Mouse (Mus musculus): ENCODE measurements at regions not wholly inside any gene's neighbourhood (a gene's known extent, or its start where the extent isn't known, plus 50 kb on each side); places are given as distances from the start of the nearest gene placed in this dataset.
A peak's percentile ranks its signal among the peaks of the same experiment; 100 is the strongest.
"Not testable (repeated sequence)": the region's sequence is repeated elsewhere in the genome, so short reads cannot be mapped to it uniquely, and the experiment has no call there.

DNA sequence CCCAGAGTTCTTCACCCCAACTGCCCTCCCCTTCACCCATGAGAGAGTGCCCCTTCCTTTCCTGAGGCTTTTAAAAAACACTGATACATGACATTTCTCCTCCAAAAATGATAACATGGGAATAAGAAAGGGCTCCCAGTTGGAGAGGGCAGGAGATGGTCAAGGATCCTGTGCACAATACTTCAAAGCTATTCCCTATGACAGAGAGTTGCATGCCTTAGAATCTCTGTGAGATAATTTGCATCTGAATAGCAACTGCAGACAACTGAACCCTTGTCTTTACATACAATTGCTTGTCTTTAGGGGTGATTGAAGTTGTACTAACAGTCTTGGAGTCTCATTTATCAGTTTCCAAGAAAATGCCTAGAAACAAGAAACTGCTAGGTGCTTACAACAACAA lies 610.7 kb upstream of the Adam24 start:
- H3K4me2 ChIP-seq: no peak overlapping the region
- no peaks in the 10 kb centered on the region for H3K27me3 ChIP-seq
- H3K9me3 ChIP-seq: no peaks in the 10 kb centered on the region
- no peak overlapping the region for H3K27ac ChIP-seq
- peaks cover 2% of the 10 kb centered on the region; the same call in 1 of the 2 replicates for H3K4me1 ChIP-seq
- H3K9ac ChIP-seq: no peak overlapping the region
- no peaks in the 10 kb centered on the region for H3K36me3 ChIP-seq (replicated peaks)
- no peak overlapping the region for H3K4me3 ChIP-seq (replicated peaks)
- peak; percentile 55; the same call in 1 of the 2 replicates for ATAC-seq (ENCODE audit: low FRiP score)

DNA sequence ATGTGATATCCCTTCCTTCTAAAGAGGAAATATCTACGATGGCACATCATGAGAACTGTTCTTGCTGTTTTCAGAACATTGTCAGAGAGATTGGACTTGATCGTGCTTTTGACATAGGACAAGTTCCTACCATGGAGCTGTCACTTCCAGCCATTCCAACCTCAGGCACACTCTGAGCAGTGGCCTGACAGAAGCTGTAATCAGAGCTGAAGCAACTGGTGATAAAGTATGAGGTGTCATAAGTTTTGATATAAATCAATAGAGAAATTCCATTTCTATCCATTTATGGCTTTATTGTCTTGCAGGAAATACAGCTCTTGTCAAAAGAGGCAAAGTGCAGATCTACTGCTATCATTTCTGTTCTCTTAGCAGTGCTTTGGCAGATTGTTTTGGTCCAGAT lies 603.7 kb upstream of the Adam24 start:
- H3K4me1 ChIP-seq: no peaks in the 10 kb centered on the region
- WGBS: 95% methylated on average over 2 of the region's 2 CpGs
- no peak for ATAC-seq (ENCODE audit: low FRiP score)

DNA sequence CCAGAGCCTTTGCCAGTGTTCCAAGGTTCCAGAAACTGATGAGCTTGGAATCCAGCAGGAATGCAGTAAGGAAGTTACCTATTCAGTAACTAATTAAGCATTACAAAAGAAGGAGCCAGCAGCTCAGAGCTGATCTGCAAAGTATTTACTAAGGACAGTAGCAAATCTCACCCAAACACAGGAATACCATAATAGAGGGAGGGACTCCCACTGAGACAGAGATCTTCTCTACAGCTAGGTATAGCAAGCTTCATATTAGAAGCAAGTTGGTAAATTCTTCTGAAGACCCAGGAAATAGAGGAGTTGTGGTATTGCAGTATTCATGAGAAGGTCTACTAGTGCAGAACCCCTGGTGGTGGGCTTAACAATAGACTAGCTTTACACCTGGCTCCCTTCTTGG lies 593.9 kb upstream of the Adam24 start:
- not testable (repeated sequence) for H3K9me3 ChIP-seq; H3K27ac ChIP-seq; H3K4me3 ChIP-seq (replicated peaks); ATAC-seq (ENCODE audit: low FRiP score); H3K4me2 ChIP-seq; H3K36me3 ChIP-seq (replicated peaks); H3K27me3 ChIP-seq; H3K9ac ChIP-seq; H3K4me1 ChIP-seq

More for the DNA sequence above, 603.7 kb upstream of the Adam24 start:
- Histone ChIP-seq H3K27ac (no peak overlapping the region), H3K36me3 (replicated peaks) (no peaks in the 10 kb centered on the region), H3K9ac (no peak overlapping the region), H3K4me3 (replicated peaks) (no peak overlapping the region), H3K9me3 (no peaks in the 10 kb centered on the region), H3K4me2 (no peak overlapping the region), H3K27me3 (no peaks in the 10 kb centered on the region)

DNA sequence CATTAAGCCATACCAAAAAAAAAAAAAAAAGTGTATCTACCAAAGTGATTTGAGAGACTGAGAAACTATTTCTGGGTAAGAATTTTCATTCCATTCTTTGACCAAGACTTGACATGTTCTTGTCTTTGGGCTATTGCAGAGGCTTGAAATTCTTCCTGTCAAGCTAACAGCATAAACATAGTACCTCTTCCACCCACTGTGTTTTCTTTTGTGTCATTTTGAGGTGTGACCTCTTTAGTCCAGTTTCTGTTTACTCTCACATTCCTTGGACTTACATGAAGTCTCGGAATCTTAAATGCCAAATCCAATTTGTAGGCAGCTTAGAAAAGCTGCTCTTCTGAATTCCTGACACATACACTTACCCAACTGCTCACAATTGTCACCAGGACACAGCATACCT lies 590.7 kb upstream of the Adam24 start:
- 74% methylated on average over 1 of the region's 1 CpGs for WGBS
- Histone ChIP-seq H3K4me2 (no peak overlapping the region), H3K9me3 (no peaks in the 10 kb centered on the region), H3K27me3 (no peaks in the 10 kb centered on the region), H3K27ac (no peak overlapping the region), H3K4me1 (no peaks in the 10 kb centered on the region), H3K36me3 (replicated peaks) (no peaks in the 10 kb centered on the region), H3K4me3 (replicated peaks) (no peak overlapping the region), H3K9ac (no peak overlapping the region)
- no peak for ATAC-seq (ENCODE audit: low FRiP score)

DNA sequence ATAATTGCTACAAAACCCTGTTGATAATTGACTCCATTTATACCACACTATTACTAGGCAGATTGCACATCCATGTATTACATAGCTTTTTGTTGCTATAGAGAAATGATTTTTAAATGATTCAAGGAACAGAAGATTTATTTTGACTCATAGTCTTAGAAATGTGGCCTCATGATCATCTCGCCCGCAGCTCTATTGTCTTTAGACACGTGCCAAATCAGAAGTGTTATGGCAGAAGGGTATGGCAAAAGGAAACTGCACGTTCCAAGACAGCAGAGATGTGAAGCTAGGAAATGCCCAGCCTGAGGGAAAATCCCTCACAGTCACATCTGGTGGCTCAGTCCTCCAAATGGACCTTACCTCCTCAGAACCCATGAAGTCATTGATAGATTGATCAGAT lies 585.5 kb upstream of the Adam24 start:
- H3K4me1 ChIP-seq: no peaks in the 10 kb centered on the region
- ATAC-seq (ENCODE audit: low FRiP score): no peak
- H3K27ac ChIP-seq: no peak overlapping the region
- WGBS: 89% methylated on average over 4 of the region's 4 CpGs
- no peaks in the 10 kb centered on the region for H3K9me3 ChIP-seq
- H3K4me3 ChIP-seq (replicated peaks): no peak overlapping the region
- no peaks in the 10 kb centered on the region for H3K27me3 ChIP-seq
- H3K4me2 ChIP-seq: no peak overlapping the region
- no peaks in the 10 kb centered on the region for H3K36me3 ChIP-seq (replicated peaks)
- H3K9ac ChIP-seq: no peak overlapping the region

DNA sequence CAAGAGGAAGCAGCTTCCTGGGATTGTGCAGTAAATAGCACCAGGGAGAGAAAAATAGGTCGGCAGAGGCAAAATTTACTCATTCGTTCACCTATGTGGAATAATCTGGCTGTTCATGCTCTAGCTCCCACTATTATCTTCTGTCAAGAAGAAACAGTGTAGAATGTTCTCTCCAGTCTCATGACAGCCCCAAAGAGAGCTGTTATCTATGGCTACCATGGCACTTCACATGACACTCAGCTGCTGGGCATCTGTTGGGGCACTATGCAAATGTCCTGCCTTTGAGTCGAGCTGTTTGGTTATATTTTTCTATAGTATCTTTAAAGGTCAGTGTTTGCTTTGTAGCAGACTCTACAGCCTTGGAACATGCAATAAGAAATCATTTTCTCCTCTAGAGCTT lies 550.5 kb upstream of the Adam24 start:
- ATAC-seq (ENCODE audit: low FRiP score): no peak
- Histone ChIP-seq H3K9ac (no peak overlapping the region), H3K4me3 (replicated peaks) (no peak overlapping the region), H3K27me3 (no peaks in the 10 kb centered on the region), H3K4me2 (no peak overlapping the region), H3K27ac (no peak overlapping the region), H3K36me3 (replicated peaks) (no peaks in the 10 kb centered on the region), H3K4me1 (no peaks in the 10 kb centered on the region), H3K9me3 (0 out of 2 replicates have a peak, but pooled peaks cover 5% of the 10 kb centered on the region)
- 81% methylated on average over 3 of the region's 3 CpGs for WGBS

DNA sequence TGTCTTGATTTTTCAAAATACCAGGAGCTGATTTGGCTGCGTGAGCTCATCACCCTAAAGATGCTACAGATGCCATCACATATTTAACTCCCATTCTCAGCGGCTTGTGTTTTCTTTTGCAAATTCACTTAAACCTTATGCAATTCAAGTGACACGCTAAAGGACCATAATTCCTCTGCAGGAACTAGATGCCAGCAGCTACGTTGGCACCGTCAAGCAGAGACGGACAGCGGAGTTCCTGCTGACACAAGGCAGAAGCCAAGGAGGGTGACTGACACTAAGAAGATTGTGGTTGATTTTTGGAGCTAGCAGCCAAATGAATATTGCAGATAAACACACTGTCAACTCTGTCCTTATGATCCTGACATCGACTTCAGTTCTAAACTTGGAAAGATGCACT lies 547.7 kb upstream of the Adam24 start:
- Histone ChIP-seq H3K27ac (no peak overlapping the region), H3K4me1 (no peaks in the 10 kb centered on the region), H3K9me3 (0 out of 2 replicates have a peak, but pooled peaks cover 5% of the 10 kb centered on the region), H3K36me3 (replicated peaks) (no peaks in the 10 kb centered on the region), H3K27me3 (no peaks in the 10 kb centered on the region), H3K9ac (no peak overlapping the region), H3K4me3 (replicated peaks) (no peak overlapping the region), H3K4me2 (no peak overlapping the region)
- ATAC-seq (ENCODE audit: low FRiP score): no peak
- WGBS: 91% methylated on average over 8 of the region's 8 CpGs

DNA sequence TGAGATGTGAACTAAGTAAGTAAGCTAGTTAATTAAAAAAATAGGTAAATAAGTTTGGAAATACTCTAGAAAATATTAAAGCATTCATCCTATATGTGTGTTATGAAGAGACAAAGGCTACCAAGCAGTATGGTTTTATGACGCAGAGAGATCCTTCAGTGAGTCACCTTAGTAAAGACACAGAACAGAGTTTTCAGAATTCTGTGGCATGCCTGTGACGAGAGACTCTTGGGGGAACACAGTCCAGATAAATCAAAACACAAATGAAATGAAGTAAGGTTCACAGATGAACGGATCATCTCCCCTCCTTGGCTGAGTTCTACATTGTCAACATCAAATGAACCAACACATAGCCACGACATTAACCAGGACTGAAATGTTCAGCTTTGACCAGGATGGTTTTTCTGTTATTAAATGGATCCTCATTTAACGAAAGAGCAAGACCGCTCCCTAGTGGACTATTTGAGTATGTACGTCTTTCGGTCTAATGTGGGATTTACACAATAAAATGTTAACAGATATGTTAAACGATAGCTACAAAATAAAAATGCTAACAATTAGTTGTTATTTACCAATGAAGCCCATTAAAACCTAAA lies 542.1 kb upstream of the Adam24 start:
- 27% methylated on average over 9 of the region's 9 CpGs for WGBS
- Histone ChIP-seq H3K27me3 (no peaks in the 10 kb centered on the region), H3K36me3 (replicated peaks) (no peaks in the 10 kb centered on the region), H3K4me1 (no peaks in the 10 kb centered on the region), H3K9me3 (no peaks in the 10 kb centered on the region), H3K4me2 (no peak overlapping the region), H3K4me3 (replicated peaks) (no peak overlapping the region), H3K9ac (no peak overlapping the region), H3K27ac (no peak overlapping the region)
- peak; percentile 65 for ATAC-seq (ENCODE audit: low FRiP score)

DNA sequence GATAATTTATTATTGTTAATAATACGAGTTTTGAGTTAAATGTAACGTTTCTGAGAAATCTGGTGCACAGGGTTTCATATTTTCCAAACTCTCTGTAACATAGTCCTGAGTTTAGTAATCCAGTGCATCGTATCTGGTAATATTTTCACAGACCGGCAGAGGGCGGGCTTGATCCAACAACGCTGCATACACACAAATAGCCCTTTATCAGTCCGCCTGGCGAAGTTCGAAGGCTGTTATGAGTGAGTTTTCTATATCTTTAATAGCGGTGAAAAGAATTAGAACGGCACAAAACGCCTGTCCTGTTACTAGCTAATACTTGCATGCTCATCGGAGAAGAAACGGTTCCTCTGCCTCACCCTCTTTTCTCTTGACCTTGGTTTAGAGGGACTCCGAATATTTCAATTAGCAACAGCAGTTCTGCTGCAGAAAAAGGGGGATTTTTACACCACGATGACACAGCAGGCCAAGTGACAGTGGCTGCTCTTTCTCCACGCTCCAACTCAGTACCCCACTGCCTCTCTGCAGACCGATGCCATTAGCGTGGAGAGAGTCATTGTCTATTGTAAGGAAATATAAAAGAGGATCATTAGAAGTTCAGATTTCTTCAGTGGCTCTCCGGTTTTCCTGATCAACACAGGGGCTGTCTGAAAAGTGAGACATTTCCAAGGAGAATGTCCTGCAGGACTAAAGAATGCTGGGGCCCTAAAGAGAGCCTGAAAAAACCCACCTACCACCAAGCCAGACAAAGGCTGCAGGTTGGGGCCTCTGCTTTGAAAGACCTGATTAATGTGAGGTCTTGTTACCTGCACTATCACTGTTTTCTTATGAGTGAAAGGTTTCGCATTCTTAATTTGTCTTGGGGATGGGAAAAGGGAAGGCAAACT lies 523.7 kb upstream of the Adam24 start:
- no peak overlapping the region for H3K27ac ChIP-seq
- H3K4me2 ChIP-seq: peak overlapping the region; percentile 48
- H3K9ac ChIP-seq: peak overlapping the region; percentile 29; the same call in 1 of the 2 replicates
- 5% methylated on average over 21 of the region's 21 CpGs for WGBS
- H3K27me3 ChIP-seq: no peaks in the 10 kb centered on the region
- peaks cover 8% of the 10 kb centered on the region for H3K4me1 ChIP-seq
- H3K9me3 ChIP-seq: no peaks in the 10 kb centered on the region
- no peaks in the 10 kb centered on the region for H3K36me3 ChIP-seq (replicated peaks)
- peak; percentile 90 for ATAC-seq (ENCODE audit: low FRiP score)
- peak overlapping the region; percentile 26 for H3K4me3 ChIP-seq (replicated peaks)

DNA sequence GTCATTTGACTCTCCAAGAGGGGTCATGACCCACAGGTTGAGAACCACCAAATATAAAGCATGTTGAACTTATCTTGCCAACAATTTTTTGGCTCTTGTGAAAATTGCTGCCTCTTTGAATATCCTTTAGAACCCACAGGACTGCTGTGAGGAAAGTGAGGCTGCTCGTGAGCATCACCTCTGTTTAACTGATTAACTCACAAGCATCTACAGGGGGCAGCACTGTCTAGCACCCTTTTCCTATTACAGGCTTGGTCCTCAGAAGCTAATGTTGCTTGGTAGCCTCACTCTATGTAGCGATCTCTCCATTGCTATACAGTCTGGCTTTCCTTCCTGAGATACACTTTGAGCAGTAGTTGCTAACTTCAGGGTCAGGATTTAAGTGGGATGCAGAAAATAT lies 522.4 kb upstream of the Adam24 start:
- Histone ChIP-seq H3K27ac (no peak overlapping the region), H3K4me3 (replicated peaks) (no peak overlapping the region), H3K36me3 (replicated peaks) (no peaks in the 10 kb centered on the region), H3K4me1 (peaks cover 8% of the 10 kb centered on the region), H3K9ac (no peak overlapping the region), H3K4me2 (no peak overlapping the region), H3K9me3 (no peaks in the 10 kb centered on the region), H3K27me3 (no peaks in the 10 kb centered on the region)
- ATAC-seq (ENCODE audit: low FRiP score): no peak
- 64% methylated on average over 2 of the region's 2 CpGs for WGBS

DNA sequence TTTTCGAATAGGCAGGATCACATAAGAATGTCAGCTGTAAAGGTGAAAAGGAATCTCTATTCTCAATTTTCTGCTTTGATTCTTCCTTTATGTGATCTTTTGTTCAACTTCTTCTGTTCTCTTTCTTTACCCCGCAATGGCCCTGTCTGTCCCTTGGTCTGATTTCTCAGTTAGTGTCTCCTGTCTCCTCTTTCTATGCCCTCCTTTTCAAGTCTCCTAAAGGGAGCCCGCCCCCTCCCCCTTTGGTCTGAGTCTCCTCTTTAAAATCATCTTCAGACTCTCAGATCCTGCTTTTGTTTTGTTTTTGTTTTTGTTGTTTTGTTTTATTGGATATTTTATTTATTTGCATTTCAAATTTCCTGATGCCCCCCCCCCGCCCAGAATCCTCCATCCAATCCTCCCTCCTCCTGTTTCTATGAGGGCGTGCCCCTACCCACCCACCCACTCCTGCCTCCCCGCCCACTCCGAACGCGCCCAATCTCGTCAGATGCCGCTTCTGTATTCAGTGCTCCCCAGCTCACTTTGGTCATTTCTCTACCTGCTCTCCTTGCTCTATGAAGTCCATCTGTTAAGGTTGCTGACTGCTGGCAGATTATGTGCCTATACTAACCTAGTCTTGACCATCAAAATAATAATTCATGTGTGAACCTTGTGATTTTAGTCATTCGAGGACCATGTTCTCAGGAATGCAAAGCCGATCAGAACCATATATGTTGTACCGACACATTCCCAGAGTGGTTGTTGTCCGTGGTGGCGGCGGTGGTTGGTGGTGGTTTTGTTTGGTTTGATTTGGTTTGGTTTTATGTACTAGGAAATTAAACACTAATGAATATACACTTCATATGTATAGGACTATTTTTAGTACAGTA lies 487.9 kb upstream of the Adam24 start:
- H3K9me3 ChIP-seq: no peaks in the 10 kb centered on the region
- no peaks in the 10 kb centered on the region for H3K27me3 ChIP-seq
- H3K9ac ChIP-seq: no peak overlapping the region
- 40% methylated on average over 17 of the region's 17 CpGs for WGBS
- no peaks in the 10 kb centered on the region for H3K36me3 ChIP-seq (replicated peaks)
- H3K4me2 ChIP-seq: peak overlapping the region; percentile 48
- H3K27ac ChIP-seq: no peak overlapping the region
- 0 out of 2 replicates have a peak, but pooled peaks cover 2% of the 10 kb centered on the region for H3K4me1 ChIP-seq
- ATAC-seq (ENCODE audit: low FRiP score): peak; percentile 75
- peak overlapping the region; percentile 21 for H3K4me3 ChIP-seq (replicated peaks)

DNA sequence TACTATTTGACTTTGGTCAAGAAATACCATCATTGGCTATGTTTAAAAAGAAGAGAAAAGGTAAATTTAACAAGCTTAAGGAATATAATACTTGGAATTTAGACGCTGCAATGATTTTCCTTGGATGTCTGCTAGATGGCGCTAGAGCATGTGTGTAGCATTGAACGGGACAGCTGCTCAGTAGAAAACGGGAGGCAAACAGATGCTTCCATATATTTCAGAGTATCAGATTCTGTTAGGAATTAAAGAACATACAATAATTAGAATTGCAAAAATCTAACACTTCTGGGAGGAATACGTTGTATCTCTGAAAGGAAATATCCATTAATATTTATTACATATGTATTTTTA lies 487.3 kb upstream of the Adam24 start:
- ATAC-seq (ENCODE audit: low FRiP score): peak; percentile 64
- Histone ChIP-seq H3K9me3 (no peaks in the 10 kb centered on the region), H3K36me3 (replicated peaks) (no peaks in the 10 kb centered on the region), H3K4me3 (replicated peaks) (no peak overlapping the region), H3K27me3 (no peaks in the 10 kb centered on the region), H3K9ac (no peak overlapping the region), H3K4me2 (no peak overlapping the region), H3K4me1 (0 out of 2 replicates have a peak, but pooled peaks cover 2% of the 10 kb centered on the region), H3K27ac (no peak overlapping the region)
- WGBS: 5% methylated on average over 5 of the region's 5 CpGs

Data from forebrain, embryonic 12.5 days (tissue).